Mouse (Mus musculus): ENCODE measurements around the gene Slc9a1. TPM values are rescaled to one million over a fixed set of nuclear protein-coding genes. Genes with fewer than 3 reads are reported as not detected.

Gene Slc9a1
- polyA plus RNA-seq, 1 experiment from 2014 or later, result 5.6 TPM

- Histone ChIP-seq H3K4me2 (no peak overlapping the region), H3K4me3 (no peak overlapping the region), H3K4me1 (0 out of 2 replicates have a peak, but pooled peaks cover 3% of the 10 kb centered on the region), H3K27ac (no peak overlapping the region), H3K9ac (no peak overlapping the region), H3K27me3 (no peaks in the 10 kb centered on the region), H3K9me3 (replicated peaks) (no peaks in the 10 kb centered on the region), H3K36me3 (ENCODE audit: poor library complexity, severe bottlenecking) (no peaks in the 10 kb centered on the region)
- ATAC-seq, result no peak
- 19% methylated on average over 13 of the region's 13 CpGs for WGBS
These were observed 80.2 kb downstream of the Slc9a1 start for GRCm38 (mm10) chr4:133449726-133450125.

GRCm38 (mm10) chr4:133451536-133451935 lies 82.0 kb downstream of the Slc9a1 start:
- H3K4me1 ChIP-seq, result 0 out of 2 replicates have a peak, but pooled peaks cover 3% of the 10 kb centered on the region
- 8% methylated on average over 10 of the region's 10 CpGs for WGBS
- no peak for ATAC-seq

GRCm38 (mm10) chr4:133452433-133452832 lies 82.9 kb downstream of the Slc9a1 start:
- no peaks in the 10 kb centered on the region for H3K36me3 ChIP-seq (ENCODE audit: poor library complexity, severe bottlenecking)
- no peak overlapping the region for H3K9ac ChIP-seq
- 77% methylated on average over 5 of the region's 7 CpGs for WGBS
- H3K4me2 ChIP-seq, result no peak overlapping the region
- H3K27ac ChIP-seq, result no peak overlapping the region
- no peak overlapping the region for H3K4me3 ChIP-seq
- 0 out of 2 replicates have a peak, but pooled peaks cover 3% of the 10 kb centered on the region for H3K4me1 ChIP-seq
- no peak for ATAC-seq
- H3K27me3 ChIP-seq, result no peaks in the 10 kb centered on the region
- no peaks in the 10 kb centered on the region for H3K9me3 ChIP-seq (replicated peaks)

More at GRCm38 (mm10) chr4:133451536-133451935, 82.0 kb downstream of the Slc9a1 start:
- Histone ChIP-seq H3K9ac (no peak overlapping the region), H3K9me3 (replicated peaks) (no peaks in the 10 kb centered on the region), H3K27me3 (no peaks in the 10 kb centered on the region), H3K4me2 (no peak overlapping the region), H3K36me3 (ENCODE audit: poor library complexity, severe bottlenecking) (no peaks in the 10 kb centered on the region), H3K27ac (no peak overlapping the region), H3K4me3 (no peak overlapping the region)

- Histone ChIP-seq H3K4me1 (peaks cover 8% of the 10 kb centered on the region; the same call in 1 of the 2 replicates), H3K9me3 (replicated peaks) (no peaks in the 10 kb centered on the region), H3K4me2 (no peak overlapping the region), H3K27ac (no peak overlapping the region), H3K36me3 (ENCODE audit: poor library complexity, severe bottlenecking) (no peaks in the 10 kb centered on the region), H3K4me3 (no peak overlapping the region), H3K9ac (no peak overlapping the region), H3K27me3 (no peaks in the 10 kb centered on the region)
- WGBS, result 85% methylated on average over 3 of the region's 3 CpGs
- ATAC-seq, result no peak
These were observed 88.5 kb downstream of the Slc9a1 start for GRCm38 (mm10) chr4:133458044-133458443.

- Histone ChIP-seq H3K9me3 (replicated peaks) (no peaks in the 10 kb centered on the region), H3K4me3 (no peak overlapping the region), H3K4me1 (peaks cover 8% of the 10 kb centered on the region; the same call in 1 of the 2 replicates), H3K27ac (no peak overlapping the region), H3K9ac (no peak overlapping the region), H3K27me3 (no peaks in the 10 kb centered on the region), H3K4me2 (no peak overlapping the region), H3K36me3 (ENCODE audit: poor library complexity, severe bottlenecking) (no peaks in the 10 kb centered on the region)
- ATAC-seq, result no peak
- WGBS, result 87% methylated on average over 1 of the region's 1 CpGs
These were observed 90.5 kb downstream of the Slc9a1 start for GRCm38 (mm10) chr4:133460006-133460405.

GRCm38 (mm10) chr4:133460796-133461325 lies 91.4 kb downstream of the Slc9a1 start:
- WGBS, result 44% methylated on average over 5 of the region's 5 CpGs
- no peak for ATAC-seq
- H3K4me2 ChIP-seq, result no peak overlapping the region
- H3K27me3 ChIP-seq, result no peaks in the 10 kb centered on the region
- H3K9ac ChIP-seq, result no peak overlapping the region
- H3K36me3 ChIP-seq (ENCODE audit: poor library complexity, severe bottlenecking), result no peaks in the 10 kb centered on the region
- no peak overlapping the region for H3K4me3 ChIP-seq
- H3K9me3 ChIP-seq (replicated peaks), result no peaks in the 10 kb centered on the region
- peaks cover 8% of the 10 kb centered on the region; the same call in 1 of the 2 replicates for H3K4me1 ChIP-seq
- no peak overlapping the region for H3K27ac ChIP-seq

GRCm38 (mm10) chr4:133461362-133461761 lies 91.9 kb downstream of the Slc9a1 start:
- Histone ChIP-seq H3K27ac (no peak overlapping the region), H3K9me3 (replicated peaks) (no peaks in the 10 kb centered on the region), H3K4me1 (peaks cover 8% of the 10 kb centered on the region; the same call in 1 of the 2 replicates), H3K4me3 (no peak overlapping the region), H3K4me2 (no peak overlapping the region), H3K9ac (no peak overlapping the region), H3K36me3 (ENCODE audit: poor library complexity, severe bottlenecking) (no peaks in the 10 kb centered on the region), H3K27me3 (no peaks in the 10 kb centered on the region)
- ATAC-seq, result no peak
- WGBS, result 71% methylated on average over 4 of the region's 4 CpGs

- 59% methylated on average over 6 of the region's 6 CpGs for WGBS
These were observed 93.7 kb downstream of the Slc9a1 start for GRCm38 (mm10) chr4:133463184-133463583.

GRCm38 (mm10) chr4:133468080-133468479 lies 98.6 kb downstream of the Slc9a1 start:
- Histone ChIP-seq H3K36me3 (ENCODE audit: poor library complexity, severe bottlenecking) (no peaks in the 10 kb centered on the region), H3K27me3 (peaks cover 25% of the 10 kb centered on the region), H3K4me1 (peaks cover 14% of the 10 kb centered on the region; the same call in 1 of the 2 replicates), H3K9me3 (replicated peaks) (peaks cover 6% of the 10 kb centered on the region), H3K27ac (no peak overlapping the region), H3K4me3 (peak overlapping the region; percentile 50), H3K9ac (peak overlapping the region; percentile 63), H3K4me2 (peak overlapping the region; percentile 88)
- WGBS, result 0% methylated on average over 24 of the region's 27 CpGs
- ATAC-seq, result peak; percentile 33; the same call in 1 of the 2 replicates

More at GRCm38 (mm10) chr4:133463184-133463583, 93.7 kb downstream of the Slc9a1 start:
- H3K27me3 ChIP-seq, result peaks cover 8% of the 10 kb centered on the region
- H3K36me3 ChIP-seq (ENCODE audit: poor library complexity, severe bottlenecking), result no peaks in the 10 kb centered on the region
- H3K27ac ChIP-seq, result no peak overlapping the region
- H3K4me3 ChIP-seq, result no peak overlapping the region
- H3K9ac ChIP-seq, result no peak overlapping the region
- peaks cover 13% of the 10 kb centered on the region; the same call in 1 of the 2 replicates for H3K4me1 ChIP-seq
- H3K9me3 ChIP-seq (replicated peaks), result no peaks in the 10 kb centered on the region
- ATAC-seq, result no peak
- H3K4me2 ChIP-seq, result no peak overlapping the region

GRCm38 (mm10) chr4:133469122-133469521 lies 99.6 kb downstream of the Slc9a1 start:
- peaks cover 14% of the 10 kb centered on the region; the same call in 1 of the 2 replicates for H3K4me1 ChIP-seq
- H3K27me3 ChIP-seq, result peaks cover 25% of the 10 kb centered on the region
- 0 out of 2 replicates have a peak overlapping the region, but pooled peaks have one; percentile 7 for H3K4me3 ChIP-seq
- H3K9ac ChIP-seq, result no peak overlapping the region
- H3K36me3 ChIP-seq (ENCODE audit: poor library complexity, severe bottlenecking), result no peaks in the 10 kb centered on the region
- peaks cover 6% of the 10 kb centered on the region for H3K9me3 ChIP-seq (replicated peaks)
- ATAC-seq, result no peak
- H3K27ac ChIP-seq, result no peak overlapping the region
- H3K4me2 ChIP-seq, result peak overlapping the region; percentile 12; the same call in 1 of the 2 replicates
- WGBS, result 21% methylated on average over 12 of the region's 12 CpGs

- H3K9me3 ChIP-seq (replicated peaks), result peaks cover 6% of the 10 kb centered on the region
- no peak overlapping the region for H3K27ac ChIP-seq
- peaks cover 31% of the 10 kb centered on the region for H3K27me3 ChIP-seq
- WGBS, result 81% methylated on average over 7 of the region's 7 CpGs
- H3K4me1 ChIP-seq, result peaks cover 14% of the 10 kb centered on the region; the same call in 1 of the 2 replicates
- H3K4me3 ChIP-seq, result no peak overlapping the region
- no peak overlapping the region for H3K9ac ChIP-seq
- no peak for ATAC-seq
- no peak overlapping the region for H3K4me2 ChIP-seq
- no peaks in the 10 kb centered on the region for H3K36me3 ChIP-seq (ENCODE audit: poor library complexity, severe bottlenecking)
These were observed 101.8 kb downstream of the Slc9a1 start for GRCm38 (mm10) chr4:133471135-133471821.
